Mouse (Mus musculus): Measurements from ENCODE around the gene Tnk2. TPM values are rescaled to one million over a fixed set of nuclear protein-coding genes. Genes with fewer than 3 reads are reported as not detected.
"Not testable (repeated sequence)": the region's sequence is repeated elsewhere in the genome, so short reads cannot be mapped to it uniquely, and the experiment has no call there.

The Tnk2 gene
- polyA plus RNA-seq, 1 experiment from 2014 or later: 7.3 TPM

GRCm38 (mm10) chr16:32636871-32637521, 6.7 kb upstream of the Tnk2 start:
- Histone ChIP-seq H3K9ac (ENCODE audit: low read length) (no peak overlapping the region), H3K36me3 (ENCODE audit: control insufficient read depth, insufficient read depth, low read length) (peaks cover 12% of the 10 kb centered on the region), H3K27me3 (ENCODE audit: control insufficient read depth, insufficient read depth, low read length) (no peaks in the 10 kb centered on the region), H3K27ac (replicated peaks in 1 of 2; ENCODE audit: control insufficient read depth in 1 of 2, insufficient read depth in 1 of 2, low read depth in 2 of 2, low read length in 2 of 2) (no peak overlapping the region), H3K4me2 (ENCODE audit: low read length) (no peak overlapping the region), H3K4me3 (ENCODE audit: control insufficient read depth in 1 of 2, insufficient read depth in 1 of 2, low read depth in 1 of 2, low read length in 2 of 2) (no peak overlapping the region), H3K4me1 (ENCODE audit: control insufficient read depth in 2 of 2, insufficient read depth in 2 of 2, low read length in 2 of 2) (peaks cover 3% of the 10 kb centered on the region in 2 experiments; a peak in 3 of 4 replicates), H3K9me3 (ENCODE audit: control insufficient read depth, low read length) (no peaks in the 10 kb centered on the region)
- 18% methylated on average over 6 of the region's 6 CpGs for WGBS
- no peak for ATAC-seq (ENCODE audit: insufficient number of reproducible peaks, insufficient read depth, low FRiP score, low read depth)

GRCm38 (mm10) chr16:32638476-32638875, 5.2 kb upstream of the Tnk2 start:
- H3K4me1 ChIP-seq (ENCODE audit: control insufficient read depth in 2 of 2, insufficient read depth in 2 of 2, low read length in 2 of 2): peaks cover 3% of the 10 kb centered on the region in 2 experiments; a peak in 3 of 4 replicates
- H3K27ac ChIP-seq (replicated peaks in 1 of 2; ENCODE audit: control insufficient read depth in 1 of 2, insufficient read depth in 1 of 2, low read depth in 2 of 2, low read length in 2 of 2): no peak overlapping the region
- no peak for ATAC-seq (ENCODE audit: insufficient number of reproducible peaks, insufficient read depth, low FRiP score, low read depth)
- H3K27me3 ChIP-seq (ENCODE audit: control insufficient read depth, insufficient read depth, low read length): no peaks in the 10 kb centered on the region
- 7% methylated on average over 8 of the region's 8 CpGs for WGBS
- no peak overlapping the region for H3K4me3 ChIP-seq (ENCODE audit: control insufficient read depth in 1 of 2, insufficient read depth in 1 of 2, low read depth in 1 of 2, low read length in 2 of 2)
- H3K9me3 ChIP-seq (ENCODE audit: control insufficient read depth, low read length): no peaks in the 10 kb centered on the region
- H3K36me3 ChIP-seq (ENCODE audit: control insufficient read depth, insufficient read depth, low read length): no peaks in the 10 kb centered on the region
- no peak overlapping the region for H3K4me2 ChIP-seq (ENCODE audit: low read length)
- H3K9ac ChIP-seq (ENCODE audit: low read length): no peak overlapping the region

- Histone ChIP-seq H3K27ac (replicated peaks in 1 of 2; ENCODE audit: control insufficient read depth in 1 of 2, insufficient read depth in 1 of 2, low read depth in 2 of 2, low read length in 2 of 2) (no peak overlapping the region), H3K9me3 (ENCODE audit: control insufficient read depth, low read length) (no peaks in the 10 kb centered on the region), H3K9ac (ENCODE audit: low read length) (no peak overlapping the region), H3K4me2 (ENCODE audit: low read length) (no peak overlapping the region), H3K4me3 (ENCODE audit: control insufficient read depth in 1 of 2, insufficient read depth in 1 of 2, low read depth in 1 of 2, low read length in 2 of 2) (no peak overlapping the region), H3K36me3 (ENCODE audit: control insufficient read depth, insufficient read depth, low read length) (no peaks in the 10 kb centered on the region), H3K4me1 (ENCODE audit: control insufficient read depth in 2 of 2, insufficient read depth in 2 of 2, low read length in 2 of 2) (peaks cover 4 to 9% of the 10 kb centered on the region in 2 experiments), H3K27me3 (ENCODE audit: control insufficient read depth, insufficient read depth, low read length) (no peaks in the 10 kb centered on the region)
- 50% methylated on average over 5 of the region's 5 CpGs for WGBS
- ATAC-seq (ENCODE audit: insufficient number of reproducible peaks, insufficient read depth, low FRiP score, low read depth): no peak
Measured at GRCm38 (mm10) chr16:32640096-32640495, 3.6 kb upstream of the Tnk2 start.

DNA sequence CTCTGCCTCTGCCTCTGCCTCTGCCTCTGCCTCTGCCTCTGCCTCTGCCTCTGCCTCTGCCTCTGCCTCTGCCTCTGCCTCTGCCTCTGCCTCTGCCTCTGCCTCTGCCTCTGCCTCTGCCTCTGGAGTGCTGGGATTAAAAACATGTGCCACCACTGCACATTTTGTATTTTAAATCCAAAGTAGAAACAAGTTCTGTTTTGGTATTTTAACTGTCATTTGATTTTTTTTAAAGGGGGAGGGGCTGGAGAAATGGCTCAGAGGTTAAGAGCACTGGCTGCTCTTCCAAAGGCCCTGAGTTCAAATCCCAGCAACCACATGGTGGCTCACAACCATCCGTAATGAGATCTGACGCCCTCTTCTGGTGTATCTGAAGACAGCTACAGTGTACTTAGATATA, 3.0 kb upstream of the Tnk2 start:
- not testable (repeated sequence) for H3K4me2 ChIP-seq (ENCODE audit: low read length); H3K36me3 ChIP-seq (ENCODE audit: control insufficient read depth, insufficient read depth, low read length); H3K4me3 ChIP-seq (ENCODE audit: control insufficient read depth in 1 of 2, insufficient read depth in 1 of 2, low read depth in 1 of 2, low read length in 2 of 2); H3K9me3 ChIP-seq (ENCODE audit: control insufficient read depth, low read length); H3K9ac ChIP-seq (ENCODE audit: low read length); H3K27ac ChIP-seq (replicated peaks in 1 of 2; ENCODE audit: control insufficient read depth in 1 of 2, insufficient read depth in 1 of 2, low read depth in 2 of 2, low read length in 2 of 2); ATAC-seq (ENCODE audit: insufficient number of reproducible peaks, insufficient read depth, low FRiP score, low read depth); H3K27me3 ChIP-seq (ENCODE audit: control insufficient read depth, insufficient read depth, low read length)
- WGBS: 69% methylated on average over 2 of the region's 2 CpGs
- peaks cover 10 to 15% of the 10 kb centered on the region in 2 experiments for H3K4me1 ChIP-seq (ENCODE audit: control insufficient read depth in 2 of 2, insufficient read depth in 2 of 2, low read length in 2 of 2)

DNA sequence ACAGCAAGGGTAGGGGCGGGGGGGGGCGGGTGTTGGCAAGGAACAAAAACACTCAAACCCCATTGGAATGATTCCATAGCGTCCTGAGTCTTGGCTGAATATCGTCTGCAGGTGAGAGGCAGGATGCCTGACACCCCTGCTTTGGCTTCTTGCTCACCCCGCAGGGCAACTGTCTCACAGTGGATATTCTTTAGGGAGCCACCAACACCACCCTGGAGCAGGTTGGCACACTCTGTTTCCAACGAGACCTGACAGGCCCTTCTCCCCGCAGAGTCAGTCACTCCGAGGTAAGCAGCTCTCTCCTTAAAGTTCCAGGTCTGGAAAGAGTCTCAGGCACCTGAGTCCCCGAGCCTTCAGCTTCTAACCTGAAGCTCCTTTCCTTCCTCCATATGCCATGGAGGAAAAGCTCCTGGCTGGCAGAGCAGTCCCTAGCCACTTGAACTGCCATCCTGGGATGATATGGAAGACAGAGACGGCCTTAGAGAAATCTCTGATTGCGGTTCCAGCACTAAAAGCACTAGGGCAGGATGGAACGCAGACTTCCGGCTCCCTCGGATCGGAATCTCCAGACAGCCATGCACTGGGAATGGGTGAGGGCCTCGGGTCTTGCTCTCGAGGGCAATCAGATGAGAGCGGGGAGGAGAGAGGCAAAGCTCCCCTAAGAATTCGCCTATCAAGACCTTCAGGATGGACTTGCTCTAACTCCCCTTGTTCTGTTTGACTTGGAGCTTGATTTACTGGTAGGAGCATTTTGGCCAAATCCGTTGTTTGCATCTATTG, 2.0 kb upstream of the Tnk2 start:
- ATAC-seq (ENCODE audit: insufficient number of reproducible peaks, insufficient read depth, low FRiP score, low read depth): no peak
- Histone ChIP-seq H3K4me1 (ENCODE audit: control insufficient read depth in 2 of 2, insufficient read depth in 2 of 2, low read length in 2 of 2) (peaks cover 14 to 17% of the 10 kb centered on the region in 2 experiments), H3K4me2 (ENCODE audit: low read length) (no peak overlapping the region), H3K36me3 (ENCODE audit: control insufficient read depth, insufficient read depth, low read length) (no peaks in the 10 kb centered on the region), H3K27me3 (ENCODE audit: control insufficient read depth, insufficient read depth, low read length) (no peaks in the 10 kb centered on the region), H3K9me3 (ENCODE audit: control insufficient read depth, low read length) (no peaks in the 10 kb centered on the region), H3K27ac (replicated peaks in 1 of 2; ENCODE audit: control insufficient read depth in 1 of 2, insufficient read depth in 1 of 2, low read depth in 2 of 2, low read length in 2 of 2) (no peak overlapping the region), H3K4me3 (ENCODE audit: control insufficient read depth in 1 of 2, insufficient read depth in 1 of 2, low read depth in 1 of 2, low read length in 2 of 2) (no peak overlapping the region), H3K9ac (ENCODE audit: low read length) (no peak overlapping the region)
- 47% methylated on average over 20 of the region's 20 CpGs for WGBS

DNA sequence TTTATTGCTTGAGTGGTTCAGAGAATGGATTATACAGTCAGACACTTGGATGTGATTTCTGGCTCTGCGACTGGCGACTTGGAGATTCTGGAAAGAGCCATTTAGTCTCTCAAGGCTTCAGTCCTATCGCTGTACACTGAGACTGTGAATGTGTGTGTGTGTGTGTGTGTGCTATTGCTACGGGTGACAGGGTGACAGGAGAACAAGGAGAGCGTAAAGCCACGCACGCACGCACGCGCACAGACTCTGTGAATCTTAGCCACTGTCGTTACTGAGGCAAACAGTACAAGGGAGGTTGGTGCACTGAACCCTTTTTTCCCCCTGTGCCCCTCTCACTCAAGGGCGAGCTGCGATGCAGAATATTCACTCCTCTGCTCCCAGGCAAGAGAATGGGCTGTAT, 1.4 kb upstream of the Tnk2 start:
- no peak overlapping the region for H3K9ac ChIP-seq (ENCODE audit: low read length)
- H3K9me3 ChIP-seq (ENCODE audit: control insufficient read depth, low read length): no peaks in the 10 kb centered on the region
- WGBS: 73% methylated on average over 13 of the region's 13 CpGs
- H3K4me3 ChIP-seq (ENCODE audit: control insufficient read depth in 1 of 2, insufficient read depth in 1 of 2, low read depth in 1 of 2, low read length in 2 of 2): no peak overlapping the region
- no peak overlapping the region for H3K4me2 ChIP-seq (ENCODE audit: low read length)
- no peak overlapping the region for H3K27ac ChIP-seq (replicated peaks in 1 of 2; ENCODE audit: control insufficient read depth in 1 of 2, insufficient read depth in 1 of 2, low read depth in 2 of 2, low read length in 2 of 2)
- no peak for ATAC-seq (ENCODE audit: insufficient number of reproducible peaks, insufficient read depth, low FRiP score, low read depth)
- H3K27me3 ChIP-seq (ENCODE audit: control insufficient read depth, insufficient read depth, low read length): no peaks in the 10 kb centered on the region
- H3K4me1 ChIP-seq (ENCODE audit: control insufficient read depth in 2 of 2, insufficient read depth in 2 of 2, low read length in 2 of 2): peaks cover 14 to 17% of the 10 kb centered on the region in 2 experiments
- no peaks in the 10 kb centered on the region for H3K36me3 ChIP-seq (ENCODE audit: control insufficient read depth, insufficient read depth, low read length)

GRCm38 (mm10) chr16:32644069-32644800, 561 bp downstream of the Tnk2 start:
- peak overlapping the region; percentile 93 for H3K4me2 ChIP-seq (ENCODE audit: low read length)
- H3K4me1 ChIP-seq (ENCODE audit: control insufficient read depth in 2 of 2, insufficient read depth in 2 of 2, low read length in 2 of 2): peaks cover 14% of the 10 kb centered on the region in 2 experiments
- H3K4me3 ChIP-seq (ENCODE audit: control insufficient read depth in 1 of 2, insufficient read depth in 1 of 2, low read depth in 1 of 2, low read length in 2 of 2): peak overlapping the region; percentile 74 to 83
- no peaks in the 10 kb centered on the region for H3K27me3 ChIP-seq (ENCODE audit: control insufficient read depth, insufficient read depth, low read length)
- H3K9me3 ChIP-seq (ENCODE audit: control insufficient read depth, low read length): no peaks in the 10 kb centered on the region
- peak overlapping the region; percentile 90 for H3K9ac ChIP-seq (ENCODE audit: low read length)
- peak; percentile 70 for ATAC-seq (ENCODE audit: insufficient number of reproducible peaks, insufficient read depth, low FRiP score, low read depth)
- peak overlapping the region in 1 of 2 experiments; percentile 66; a peak in 2 of 4 replicates for H3K27ac ChIP-seq (replicated peaks in 1 of 2; ENCODE audit: control insufficient read depth in 1 of 2, insufficient read depth in 1 of 2, low read depth in 2 of 2, low read length in 2 of 2)
- under 1% methylated on average over 70 of the region's 82 CpGs for WGBS
- no peaks in the 10 kb centered on the region for H3K36me3 ChIP-seq (ENCODE audit: control insufficient read depth, insufficient read depth, low read length)
